Mouse (Mus musculus): ENCODE data around the gene Prpsap1. TPM values are rescaled to one million over a fixed set of nuclear protein-coding genes. Genes with fewer than 3 reads are reported as not detected.
A peak's percentile ranks its signal among the peaks of the same experiment; 100 is the strongest.

Prpsap1 gene
- polyA plus RNA-seq, 1 experiment from 2014 or later: 150 TPM

GRCm38 (mm10) chr11:116534154-116534865, 40.3 kb upstream of the Prpsap1 start:
- WGBS: 18% methylated on average over 20 of the region's 20 CpGs
- peak; percentile 41; the same call in 1 of the 2 replicates for ATAC-seq (replicated peaks; ENCODE audit: low FRiP score, low read depth)
- peak; percentile 88 for TF ChIP-seq CTCF (IDR thresholded peaks at IDR 0.05; ENCODE audit: low read depth)
- H3K4me2 ChIP-seq (ENCODE audit: low read length): peak overlapping the region; percentile 98
- H3K36me3 ChIP-seq (ENCODE audit: insufficient read depth, low read length): no peaks in the 10 kb centered on the region
- DNase-seq (ENCODE audit: low spot score): peak; percentile 93
- no peak overlapping the region for H3K27ac ChIP-seq
- H3K27me3 ChIP-seq (ENCODE audit: insufficient read depth, low read length): no peaks in the 10 kb centered on the region
- no peaks in the 10 kb centered on the region for H3K9me3 ChIP-seq (replicated peaks; ENCODE audit: low read length)
- H3K4me3 ChIP-seq (replicated peaks; ENCODE audit: low read depth, low read length): peak overlapping the region; percentile 53
- H3K4me1 ChIP-seq (replicated peaks; ENCODE audit: insufficient read depth, low read length): peaks cover 33% of the 10 kb centered on the region
- peak overlapping the region; percentile 58; the same call in 1 of the 2 replicates for H3K9ac ChIP-seq (ENCODE audit: low read depth, low read length)

- H3K4me1 ChIP-seq (replicated peaks; ENCODE audit: insufficient read depth, low read length): peaks cover 33% of the 10 kb centered on the region
- H3K27me3 ChIP-seq (ENCODE audit: insufficient read depth, low read length): no peaks in the 10 kb centered on the region
- H3K4me3 ChIP-seq (replicated peaks; ENCODE audit: low read depth, low read length): peak overlapping the region; percentile 53
- no peaks in the 10 kb centered on the region for H3K36me3 ChIP-seq (ENCODE audit: insufficient read depth, low read length)
- no peak for TF ChIP-seq CTCF (IDR thresholded peaks at IDR 0.05; ENCODE audit: low read depth)
- H3K9me3 ChIP-seq (replicated peaks; ENCODE audit: low read length): no peaks in the 10 kb centered on the region
- peak overlapping the region; percentile 98 for H3K4me2 ChIP-seq (ENCODE audit: low read length)
- DNase-seq (ENCODE audit: low spot score) (no peak), ATAC-seq (replicated peaks; ENCODE audit: low FRiP score, low read depth) (peak; percentile 15; the same call in 1 of the 2 replicates)
- under 1% methylated on average over 61 of the region's 63 CpGs for WGBS
- peak overlapping the region; percentile 0; the same call in 1 of the 2 replicates for H3K27ac ChIP-seq
- H3K9ac ChIP-seq (ENCODE audit: low read depth, low read length): peak overlapping the region; percentile 58
Measured at GRCm38 (mm10) chr11:116533341-116534153, 39.5 kb upstream of the Prpsap1 start.

GRCm38 (mm10) chr11:116532810-116533338, 38.9 kb upstream of the Prpsap1 start:
- 0% methylated on average over 50 of the region's 50 CpGs for WGBS
- ATAC-seq (replicated peaks; ENCODE audit: low FRiP score, low read depth): peak; percentile 37
- Histone ChIP-seq H3K4me2 (ENCODE audit: low read length) (peak overlapping the region; percentile 98), H3K27ac (peak overlapping the region; percentile 6; the same call in 1 of the 2 replicates), H3K4me3 (replicated peaks; ENCODE audit: low read depth, low read length) (peak overlapping the region; percentile 53), H3K27me3 (ENCODE audit: insufficient read depth, low read length) (no peaks in the 10 kb centered on the region), H3K9me3 (replicated peaks; ENCODE audit: low read length) (no peaks in the 10 kb centered on the region), H3K4me1 (replicated peaks; ENCODE audit: insufficient read depth, low read length) (peaks cover 33% of the 10 kb centered on the region), H3K9ac (ENCODE audit: low read depth, low read length) (peak overlapping the region; percentile 58), H3K36me3 (ENCODE audit: insufficient read depth, low read length) (no peaks in the 10 kb centered on the region)
- DNase-seq (ENCODE audit: low spot score): peak; percentile 80
- peak; percentile 44; the same call in 1 of the 2 replicates for TF ChIP-seq CTCF (IDR thresholded peaks at IDR 0.05; ENCODE audit: low read depth)

- H3K27me3 ChIP-seq (ENCODE audit: insufficient read depth, low read length): no peaks in the 10 kb centered on the region
- H3K4me2 ChIP-seq (ENCODE audit: low read length): peak overlapping the region; percentile 98
- H3K27ac ChIP-seq: 0 out of 2 replicates have a peak overlapping the region, but pooled peaks have one; percentile 6
- peak overlapping the region; percentile 58 for H3K9ac ChIP-seq (ENCODE audit: low read depth, low read length)
- ATAC-seq (replicated peaks; ENCODE audit: low FRiP score, low read depth) (no peak), DNase-seq (ENCODE audit: low spot score) (no peak)
- no peak for TF ChIP-seq CTCF (IDR thresholded peaks at IDR 0.05; ENCODE audit: low read depth)
- 1% methylated on average over 30 of the region's 30 CpGs for WGBS
- H3K4me1 ChIP-seq (replicated peaks; ENCODE audit: insufficient read depth, low read length): peaks cover 33% of the 10 kb centered on the region
- no peaks in the 10 kb centered on the region for H3K36me3 ChIP-seq (ENCODE audit: insufficient read depth, low read length)
- H3K9me3 ChIP-seq (replicated peaks; ENCODE audit: low read length): no peaks in the 10 kb centered on the region
- H3K4me3 ChIP-seq (replicated peaks; ENCODE audit: low read depth, low read length): peak overlapping the region; percentile 53
Measured at GRCm38 (mm10) chr11:116532262-116532809, 38.3 kb upstream of the Prpsap1 start.

- no peaks in the 10 kb centered on the region for H3K27me3 ChIP-seq (ENCODE audit: insufficient read depth, low read length)
- H3K4me3 ChIP-seq (replicated peaks; ENCODE audit: low read depth, low read length): peak overlapping the region; percentile 53
- H3K9ac ChIP-seq (ENCODE audit: low read depth, low read length): peak overlapping the region; percentile 58
- H3K9me3 ChIP-seq (replicated peaks; ENCODE audit: low read length): no peaks in the 10 kb centered on the region
- H3K4me2 ChIP-seq (ENCODE audit: low read length): peak overlapping the region; percentile 98
- H3K4me1 ChIP-seq (replicated peaks; ENCODE audit: insufficient read depth, low read length): peaks cover 33% of the 10 kb centered on the region
- WGBS: 1% methylated on average over 48 of the region's 48 CpGs
- 0 out of 2 replicates have a peak overlapping the region, but pooled peaks have one; percentile 11 for H3K27ac ChIP-seq
- DNase-seq (ENCODE audit: low spot score) (no peak), ATAC-seq (replicated peaks; ENCODE audit: low FRiP score, low read depth) (no peak)
- TF ChIP-seq CTCF (IDR thresholded peaks at IDR 0.05; ENCODE audit: low read depth): no peak
- no peaks in the 10 kb centered on the region for H3K36me3 ChIP-seq (ENCODE audit: insufficient read depth, low read length)
Measured at GRCm38 (mm10) chr11:116531371-116532191, 37.6 kb upstream of the Prpsap1 start.
